Mouse (Mus musculus): Measurements from ENCODE around the gene Syce3.
A peak's percentile ranks its signal among the peaks of the same experiment; 100 is the strongest.

Gene Syce3

DNA sequence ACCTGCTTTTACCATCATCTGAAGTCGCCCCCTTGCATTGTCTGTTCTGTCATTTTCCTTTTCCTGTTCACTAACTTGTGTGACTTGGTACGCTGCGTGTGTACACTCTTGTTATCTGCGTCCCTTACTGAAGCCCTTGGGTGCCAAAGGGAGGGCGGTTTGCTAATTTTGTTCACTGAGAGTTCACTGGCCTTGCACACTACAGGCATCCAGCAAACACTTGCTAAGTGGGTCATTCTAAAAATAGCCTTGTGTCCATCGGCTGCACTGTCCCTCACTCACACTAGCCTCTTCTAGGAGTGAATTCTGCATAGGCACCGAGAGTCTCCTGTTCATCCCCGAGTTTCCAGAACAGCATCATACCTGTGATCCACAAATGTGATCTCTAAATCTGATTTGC lies 5.0 kb upstream of the Syce3 start:
- DNase-seq = no peak

DNA sequence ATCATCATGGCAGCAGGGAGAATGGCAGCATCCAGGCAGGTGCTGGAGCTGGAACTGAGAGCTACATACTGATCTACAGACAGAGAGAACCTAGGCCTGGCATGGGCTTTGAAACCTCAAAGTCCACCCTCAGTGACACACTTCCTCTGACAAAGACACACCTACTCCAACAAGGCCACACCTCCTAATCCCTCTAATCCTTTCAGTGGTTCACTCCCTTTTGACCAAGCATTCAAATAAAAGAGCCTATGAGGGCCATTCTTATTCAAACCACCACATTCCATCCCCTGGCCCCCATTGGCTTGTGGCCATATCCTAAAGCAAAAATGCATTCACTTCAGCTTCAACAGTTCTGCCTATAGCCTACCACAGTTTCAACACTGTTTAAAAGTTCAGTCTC lies 3.6 kb downstream of the Syce3 start:
- DNase-seq = no peak

DNA sequence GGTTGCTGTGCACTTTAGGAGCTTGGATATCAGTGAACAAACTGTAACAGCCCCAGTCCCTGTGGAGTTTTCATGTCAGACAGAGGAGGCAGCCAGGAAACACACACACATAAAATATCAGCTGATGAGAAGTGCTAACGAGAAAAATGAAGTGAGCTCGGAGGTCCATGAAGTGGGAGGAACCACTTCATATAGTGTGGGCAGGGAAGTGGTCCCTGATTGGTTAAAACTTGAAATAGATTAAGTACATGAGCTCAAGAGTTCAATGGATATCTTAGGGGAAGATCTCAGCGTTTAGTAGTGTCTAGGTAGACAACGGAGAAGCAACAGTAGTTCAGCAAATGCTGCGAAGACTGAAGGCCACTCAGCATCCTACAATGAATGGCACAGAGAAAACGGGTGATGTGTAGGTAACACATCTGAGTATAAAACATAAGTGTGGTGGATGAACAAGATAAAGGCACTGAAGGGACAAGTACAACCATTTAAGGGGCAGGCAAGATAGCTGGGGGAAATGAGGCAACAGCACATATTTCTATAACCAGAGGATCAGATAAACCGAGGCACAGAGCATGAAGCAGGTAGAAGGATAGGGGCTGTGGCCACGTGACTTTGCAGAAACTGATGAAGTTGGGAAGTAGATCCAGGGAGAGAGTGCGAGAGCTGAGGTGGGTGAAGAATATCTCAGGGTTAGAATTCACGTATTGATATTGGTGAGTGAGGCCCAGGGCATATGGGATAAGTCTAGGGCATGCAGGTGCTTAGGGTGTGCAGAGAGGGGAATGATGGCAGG lies 5.3 kb downstream of the Syce3 start:
- no peak for DNase-seq

DNA sequence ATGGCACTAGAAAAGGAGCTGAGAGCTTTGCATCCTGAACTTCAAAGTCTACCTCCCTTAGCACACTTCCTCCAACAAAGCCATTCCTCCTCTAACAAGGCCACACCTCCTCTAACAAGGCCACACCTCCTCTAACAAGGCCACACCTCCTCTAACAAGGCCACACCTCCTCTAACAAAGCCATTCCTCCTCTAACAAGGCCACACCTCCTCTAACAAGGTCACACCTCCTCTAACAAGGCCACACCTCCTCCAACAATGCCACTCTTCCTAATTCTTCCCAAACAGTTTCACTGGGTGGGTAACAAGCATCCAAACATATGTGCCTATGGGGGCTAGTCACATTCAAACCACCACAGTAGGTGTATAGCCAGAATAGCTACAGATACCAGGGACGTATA lies 7.8 kb downstream of the Syce3 start:
- no peak for DNase-seq

DNA sequence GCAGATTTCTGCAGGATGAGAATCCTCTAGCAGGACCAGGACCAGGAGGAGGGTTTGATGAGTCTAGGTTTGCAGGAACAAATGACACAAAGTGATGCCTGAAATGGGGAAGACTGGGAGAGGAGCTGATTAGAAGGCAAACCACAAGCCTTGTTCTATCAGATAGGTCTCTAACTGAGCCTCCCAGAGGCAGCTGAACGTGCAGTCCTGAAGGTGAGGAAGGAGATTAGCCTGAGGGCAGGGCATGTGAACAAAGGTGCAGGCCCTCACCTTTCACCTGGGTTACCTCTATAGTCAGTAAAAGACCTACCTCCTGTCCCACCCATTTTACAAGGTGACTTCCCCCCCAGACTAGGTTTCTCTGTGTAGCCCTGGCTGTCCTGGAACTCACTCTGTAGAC lies 10.6 kb downstream of the Syce3 start:
- no peak for DNase-seq

DNA sequence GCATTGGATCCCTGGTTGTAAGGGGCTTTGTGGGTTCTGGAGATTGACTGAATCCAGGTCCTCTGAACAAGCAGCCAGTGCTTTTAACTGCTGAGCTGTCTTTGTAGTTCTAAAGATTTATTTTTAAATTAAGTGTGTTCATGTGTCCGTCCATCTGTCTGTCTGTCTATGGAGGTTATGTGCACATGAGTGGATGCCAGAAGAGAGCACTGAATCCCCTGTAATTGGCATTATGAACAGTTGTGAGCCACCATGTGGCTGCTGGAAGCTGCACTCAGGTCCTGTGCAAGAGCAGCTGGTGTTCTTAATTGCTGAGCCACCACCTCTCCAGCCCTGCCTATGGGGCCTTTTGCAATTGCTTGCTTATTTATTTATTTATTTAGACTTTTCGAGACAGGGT lies 12.2 kb downstream of the Syce3 start:
- DNase-seq = no peak

DNA sequence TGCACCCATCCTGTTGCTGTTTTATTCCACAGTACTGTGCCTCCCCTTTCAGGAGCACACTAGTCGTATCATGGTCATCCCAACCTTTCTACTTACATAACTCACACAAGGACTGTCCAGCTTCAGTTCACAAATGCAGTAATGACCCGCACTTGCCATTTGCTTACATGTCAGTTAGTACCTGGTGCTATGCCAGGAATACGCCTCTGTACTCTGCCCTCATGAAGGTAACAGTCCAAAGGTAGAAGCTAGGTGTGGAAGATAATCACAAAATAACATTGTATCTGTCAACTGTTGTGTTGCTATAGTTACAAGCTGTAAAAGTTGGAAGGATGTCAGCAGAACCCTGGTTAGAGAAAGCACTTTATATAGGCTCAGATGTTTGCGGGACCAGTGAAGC lies 13.4 kb downstream of the Syce3 start:
- DNase-seq = peak; percentile 38

DNA sequence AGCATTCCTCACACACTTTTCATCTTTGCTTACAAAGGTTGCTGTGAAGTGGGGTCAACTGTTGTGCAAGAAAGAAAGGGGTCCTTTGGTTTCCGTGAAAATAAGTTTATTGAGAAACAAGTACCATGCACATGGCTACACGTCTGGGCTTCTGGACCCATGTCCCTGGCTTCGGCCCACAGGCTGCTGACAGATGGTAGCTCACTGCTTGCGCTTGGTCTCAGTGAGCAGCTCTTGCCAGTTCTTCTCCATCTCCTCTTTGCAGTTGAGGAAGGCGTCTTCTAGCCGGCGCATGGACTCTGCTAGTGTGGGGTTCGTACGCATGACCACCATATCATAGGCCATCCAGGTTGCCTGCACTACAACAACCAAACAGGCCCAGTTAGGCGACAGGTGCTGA lies 20.2 kb downstream of the Syce3 start:
- DNase-seq = no peak

DNA sequence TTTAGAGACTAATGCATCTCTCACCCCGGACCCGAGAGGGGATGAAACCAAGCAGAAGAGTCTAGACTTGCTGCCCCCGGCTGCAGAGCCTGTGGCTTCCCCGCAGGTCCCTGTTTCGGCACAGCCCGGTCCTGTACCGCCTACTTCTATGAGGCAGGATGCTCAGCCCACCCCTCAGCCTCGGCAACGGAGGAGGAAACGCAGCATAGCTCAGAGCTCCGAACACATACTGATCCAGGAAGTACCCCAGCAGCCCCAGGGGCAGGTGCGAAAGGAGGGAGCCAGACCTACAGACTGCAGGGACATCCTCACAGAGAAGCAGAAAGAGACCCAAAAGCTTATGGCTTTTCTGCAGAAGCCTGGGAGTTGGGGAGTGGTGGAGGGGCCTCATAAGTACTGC lies 23.2 kb downstream of the Syce3 start:
- DNase-seq = no peak

DNA sequence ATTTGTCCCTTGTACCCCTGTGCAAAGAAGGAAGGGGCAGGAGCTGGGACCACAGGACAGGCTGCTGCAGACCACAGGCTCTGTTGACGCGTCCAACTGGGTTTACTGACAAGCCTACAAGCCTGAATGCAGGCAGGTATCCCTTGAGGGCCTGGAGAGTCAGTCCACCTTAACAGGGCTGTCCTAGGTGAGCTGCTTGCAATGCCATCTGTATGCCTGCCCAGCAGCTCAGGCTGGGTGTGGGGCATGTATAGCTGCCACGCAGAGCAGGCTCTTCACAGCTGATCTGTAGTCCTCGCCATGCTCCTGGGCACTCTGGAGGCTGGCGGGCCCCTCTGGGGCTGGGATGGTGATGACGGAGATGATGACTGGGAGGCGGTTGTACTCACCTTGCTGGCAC lies 25.7 kb downstream of the Syce3 start, which contains the start of gene Klhdc7b:
TSS of gene Klhdc7b (plus strand) at position 301 of the 400 bp plus-strand sequence.
- DNase-seq = no peak

DNA sequence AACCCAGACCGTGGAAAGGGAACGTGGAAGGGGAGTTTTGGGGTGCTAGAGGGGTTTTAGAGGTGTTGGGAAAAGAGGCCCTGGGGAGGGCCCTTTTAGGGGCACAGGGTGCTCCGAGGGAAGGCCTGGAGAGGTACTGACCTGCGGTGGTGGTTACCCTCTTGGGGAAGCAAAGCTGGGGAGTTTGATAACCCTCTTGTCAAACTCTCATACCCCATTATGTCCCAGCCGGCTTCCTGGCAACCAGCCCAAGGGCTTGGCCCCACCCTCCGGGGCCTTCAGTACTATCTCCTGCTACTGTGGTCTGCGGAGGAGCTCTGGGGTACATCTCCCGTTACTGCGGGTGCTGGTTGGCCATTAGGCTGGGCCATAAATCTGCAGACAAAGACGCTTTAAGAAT lies 30.9 kb downstream of the Syce3 start:
- DNase-seq = no peak

DNA sequence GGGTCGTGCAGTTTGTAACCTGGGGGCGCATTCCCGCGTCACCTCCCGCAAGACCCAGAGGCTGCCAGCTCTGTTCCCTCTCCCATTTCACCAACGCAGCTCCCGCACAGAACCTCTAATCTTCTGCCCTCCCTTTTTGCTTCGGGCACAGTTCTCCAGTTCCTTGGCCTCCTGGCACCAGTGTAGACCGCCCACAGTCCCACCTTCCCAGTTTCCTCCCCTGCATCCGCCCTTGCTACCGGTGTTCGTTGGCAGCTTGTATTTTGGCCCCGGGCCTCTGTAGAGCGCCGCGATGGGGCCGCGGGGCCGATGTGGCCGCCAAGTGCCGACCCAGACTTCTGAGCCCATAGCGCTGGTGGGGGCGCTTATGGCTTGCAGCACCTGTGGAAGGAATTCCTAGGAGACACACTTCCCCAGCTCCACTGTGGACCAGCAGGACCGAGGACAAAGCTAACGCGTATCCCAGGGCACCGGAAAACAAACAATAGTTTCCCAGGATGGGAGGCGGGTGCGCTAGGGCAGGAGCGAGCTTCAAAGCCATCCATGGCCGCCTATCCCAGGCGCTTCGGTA lies 31.4 kb downstream of the Syce3 start, which contains the start of gene Odf3b:
TSS of gene Odf3b (minus strand) at position 452 of the 571 bp plus-strand sequence.
- DNase-seq = peak; percentile 53

DNA sequence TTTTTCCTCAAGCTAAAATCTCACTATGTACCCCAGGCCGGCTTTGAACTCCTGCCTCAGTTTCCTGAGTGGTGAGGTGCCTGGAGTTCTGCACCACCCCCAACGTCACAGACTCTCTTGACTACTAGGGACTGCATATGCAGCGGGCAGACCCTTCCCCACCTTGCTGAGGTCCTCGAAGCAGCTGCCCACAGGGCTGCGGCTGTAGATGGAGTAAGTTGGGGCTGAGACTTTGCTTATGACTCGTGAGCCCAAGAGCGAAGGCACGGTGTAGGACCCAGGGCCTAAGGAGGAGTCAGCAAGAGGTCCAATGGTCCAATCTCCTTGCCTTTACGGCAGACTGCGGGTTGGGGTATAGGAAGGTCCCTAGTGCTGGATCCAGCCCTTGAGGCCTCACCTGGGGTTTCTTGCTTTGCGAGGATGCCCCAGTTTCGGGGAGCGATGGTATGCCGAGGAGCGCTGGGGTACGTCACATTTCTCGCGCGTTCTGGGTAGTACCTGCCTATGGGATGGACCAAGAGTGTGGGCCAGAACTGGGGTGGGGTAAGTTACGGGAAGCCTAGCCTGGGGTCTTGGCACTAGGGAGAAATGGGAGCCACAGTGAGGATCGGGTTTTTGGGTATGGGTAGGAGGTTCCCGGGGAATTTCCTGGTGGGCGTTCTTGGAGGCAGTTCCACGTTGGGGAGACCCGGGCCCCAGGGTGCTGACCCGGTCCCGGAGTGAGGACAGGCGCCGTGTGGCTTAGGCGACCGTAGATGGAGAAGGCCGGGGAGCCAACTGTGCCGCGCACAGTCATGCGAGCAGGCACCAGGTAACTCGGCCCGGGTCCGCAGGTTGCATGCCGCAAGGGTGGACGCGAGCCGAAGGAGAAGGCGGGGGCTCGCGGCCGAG lies 32.1 kb downstream of the Syce3 start:
- no peak for DNase-seq

DNA sequence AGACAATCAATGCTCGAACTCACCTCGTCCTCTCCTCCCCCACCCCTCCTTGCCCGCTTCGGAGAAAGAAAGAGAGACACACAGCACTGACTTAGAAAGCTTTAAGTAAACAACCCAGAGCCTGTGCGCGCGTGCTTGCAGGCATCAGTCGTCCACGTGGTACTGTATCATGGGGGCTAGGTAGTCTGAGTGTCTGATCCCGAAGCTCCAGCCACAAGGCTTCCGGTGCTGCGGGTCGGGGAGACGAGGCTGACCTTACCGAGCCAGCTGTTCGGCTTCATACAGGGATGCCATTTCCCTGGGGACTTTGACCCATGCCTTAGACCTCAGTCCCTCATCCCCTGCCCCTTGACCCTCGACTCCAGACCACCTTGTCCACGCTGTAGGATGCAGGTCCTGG lies 32.9 kb downstream of the Syce3 start:
- no peak for DNase-seq

DNA sequence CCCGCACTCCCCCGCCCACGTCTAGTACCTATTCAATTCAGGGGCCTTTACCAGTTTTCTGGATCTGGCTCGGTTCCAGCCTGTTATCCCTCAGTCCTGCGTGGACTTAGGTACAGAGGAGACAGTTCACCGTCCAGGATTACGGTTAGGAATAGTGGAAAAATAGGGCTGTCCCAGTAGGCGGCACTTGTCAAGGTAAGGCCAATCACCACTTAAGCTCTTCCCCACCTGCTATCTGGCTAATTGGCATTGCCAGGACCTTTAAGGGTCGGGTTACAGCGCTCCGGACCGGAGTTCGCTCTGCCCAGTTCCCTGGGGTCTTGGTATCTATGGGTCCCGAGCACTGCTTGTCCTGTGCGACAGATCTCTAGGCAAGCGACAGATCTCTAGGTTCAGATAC lies 33.3 kb downstream of the Syce3 start, which contains the start of gene Tymp:
TSS of gene Tymp (minus strand) at position 83 of the 400 bp plus-strand sequence.
- DNase-seq = no peak

DNA sequence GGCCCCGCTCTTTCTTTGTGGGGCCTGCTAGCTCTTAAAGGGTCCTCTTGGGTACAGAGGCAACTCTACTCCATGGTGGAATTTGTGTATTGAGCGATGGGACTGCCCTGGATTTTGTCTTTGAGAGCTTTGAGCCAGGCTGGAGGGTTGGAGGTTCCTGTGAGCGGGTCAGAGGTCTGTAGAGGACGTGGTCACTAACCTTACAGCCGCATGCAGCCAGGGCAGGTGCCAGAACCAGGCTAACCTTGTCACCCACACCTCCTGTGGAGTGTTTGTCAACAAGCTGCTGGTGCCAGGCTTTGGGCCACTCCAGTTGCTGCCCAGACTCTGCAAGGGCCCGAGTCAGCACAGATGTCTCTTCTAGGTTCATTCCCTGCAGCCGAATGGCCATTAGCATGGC lies 34.3 kb downstream of the Syce3 start:
- DNase-seq = no peak

DNA sequence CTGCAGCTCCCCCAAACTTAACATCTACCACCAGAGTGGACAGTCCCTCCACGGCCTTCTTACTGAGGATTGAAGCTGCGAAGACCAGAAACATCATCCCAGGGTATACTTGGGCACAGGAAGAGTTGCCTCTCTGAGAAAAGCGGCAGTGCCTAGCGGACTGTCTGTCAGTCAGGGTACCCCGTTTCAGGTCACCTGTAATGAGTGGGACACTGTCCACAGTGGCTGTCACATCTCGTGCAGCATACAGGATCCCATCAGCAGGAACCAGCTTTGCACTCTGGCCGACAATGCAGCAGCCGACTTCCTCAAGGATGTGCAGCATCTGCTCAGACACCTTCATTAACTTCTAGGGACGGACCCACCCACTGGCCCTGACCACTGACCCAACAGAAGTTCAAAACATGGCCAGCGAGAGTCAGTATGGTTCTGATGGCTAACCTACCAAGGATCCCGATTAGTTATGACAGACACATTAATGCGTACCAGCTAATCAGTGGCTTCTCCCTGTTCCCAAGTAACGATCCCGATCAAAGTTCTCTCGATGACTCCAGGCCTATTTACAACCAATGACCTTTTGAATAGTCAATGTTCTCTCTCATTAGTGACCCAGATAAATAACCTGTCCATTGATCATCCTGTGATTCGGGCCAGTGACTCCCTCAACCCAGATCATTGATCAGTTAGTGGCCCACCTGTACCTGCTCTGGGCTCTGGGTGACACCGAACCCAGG lies 35.3 kb downstream of the Syce3 start:
- no peak for DNase-seq

DNA sequence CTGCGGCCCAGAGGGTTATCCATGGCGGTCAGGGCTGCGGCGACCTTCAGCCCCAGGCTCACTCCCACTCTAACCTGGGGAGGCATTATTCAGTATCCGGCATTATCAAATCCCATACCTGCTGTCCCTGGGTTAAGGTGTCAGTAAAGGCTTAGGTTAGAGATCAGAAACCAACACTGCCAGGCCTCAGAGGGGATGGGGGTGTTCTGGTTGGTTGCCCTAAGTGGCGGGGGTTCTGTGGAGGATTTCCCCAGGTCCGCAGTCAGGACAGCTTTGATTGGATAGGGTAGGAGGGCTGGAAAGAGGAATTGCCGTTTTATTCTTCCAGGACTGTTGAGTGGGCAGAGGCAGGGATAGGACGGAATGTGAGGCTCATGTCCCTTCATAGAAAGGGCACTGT lies 36.0 kb downstream of the Syce3 start:
- no peak for DNase-seq

DNA sequence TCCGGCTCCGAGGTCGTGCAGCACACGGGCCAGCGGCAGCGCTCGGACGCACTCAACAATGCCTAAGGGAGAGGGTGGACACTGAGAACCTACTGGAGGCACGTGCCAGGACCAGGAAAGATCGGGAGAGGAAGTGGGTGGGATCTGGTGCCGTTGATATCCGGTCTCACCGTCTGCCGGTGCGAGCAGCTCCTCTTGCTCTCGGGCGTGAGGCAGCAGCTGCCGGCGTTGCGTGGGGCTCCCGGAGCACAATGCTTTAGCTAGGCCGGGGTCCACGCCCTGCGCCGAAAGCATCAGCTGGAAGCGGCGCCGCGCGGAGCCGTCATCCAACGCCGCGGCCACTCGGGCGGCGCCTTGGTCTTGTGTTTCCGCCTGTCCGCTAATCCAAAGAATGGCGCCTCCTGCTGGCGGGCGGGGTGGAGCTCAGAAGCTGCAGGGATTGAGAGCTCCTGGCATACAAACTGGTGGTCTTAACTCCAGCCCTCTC lies 36.5 kb downstream of the Syce3 start, which contains the start of gene Sco2:
TSS of gene Sco2 (minus strand) at position 85 of the 487 bp plus-strand sequence.
- DNase-seq = peak; percentile 93

DNA sequence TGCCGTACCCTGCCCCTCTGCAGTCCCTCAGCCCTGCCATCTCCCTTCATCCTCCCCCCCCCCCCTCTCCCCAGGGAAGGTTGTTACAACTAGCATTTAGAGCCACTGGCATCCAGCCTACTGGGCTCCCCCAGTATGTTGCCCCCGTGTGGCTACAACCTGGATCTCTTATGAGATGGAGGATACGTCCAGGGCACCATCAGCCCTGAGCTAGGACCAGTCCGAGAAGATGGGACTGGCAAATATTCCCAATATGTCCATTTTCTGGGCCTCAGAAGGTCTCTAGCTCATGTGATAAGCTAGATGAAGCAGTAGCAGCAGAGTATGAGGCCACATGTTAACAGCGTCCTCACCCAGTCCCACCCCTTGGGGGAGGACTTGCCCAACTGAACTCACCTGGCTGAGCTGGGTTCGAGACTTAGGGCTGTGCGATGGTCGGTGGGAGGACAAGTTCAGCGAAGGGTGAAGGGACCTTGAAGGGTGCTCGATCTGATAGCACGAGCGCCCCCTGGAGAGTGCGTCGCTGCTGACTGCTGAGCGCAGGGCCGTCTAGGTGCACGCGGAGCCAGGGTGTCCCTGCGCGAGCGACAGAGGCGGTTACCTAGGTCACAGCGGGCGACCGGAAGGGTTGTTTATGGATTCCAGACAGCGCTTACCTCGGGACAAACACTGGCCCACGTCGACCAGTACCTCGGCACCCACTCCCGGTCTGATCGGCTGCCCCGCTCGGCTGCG lies 37.1 kb downstream of the Syce3 start:
- DNase-seq = peak; percentile 91

DNA sequence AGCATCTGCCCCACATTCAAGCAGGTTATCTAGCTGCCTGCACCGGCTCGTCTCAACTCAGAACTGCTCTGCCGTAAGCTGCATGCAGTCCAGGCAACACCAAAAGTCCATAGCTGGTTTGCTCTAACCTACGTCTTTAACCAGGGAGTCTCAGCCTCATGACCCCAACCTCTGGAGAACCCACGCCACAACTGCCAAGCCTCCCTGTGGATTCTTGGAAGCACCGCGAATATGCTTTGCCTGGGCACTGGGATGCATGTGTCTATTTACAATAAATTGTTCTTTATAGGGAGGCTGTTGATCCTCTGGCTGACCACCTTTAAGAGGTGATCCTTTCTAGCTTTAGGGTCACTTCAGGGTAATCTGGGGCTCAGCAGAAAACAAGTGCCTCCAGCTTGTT lies 37.8 kb downstream of the Syce3 start:
- no peak for DNase-seq

DNA sequence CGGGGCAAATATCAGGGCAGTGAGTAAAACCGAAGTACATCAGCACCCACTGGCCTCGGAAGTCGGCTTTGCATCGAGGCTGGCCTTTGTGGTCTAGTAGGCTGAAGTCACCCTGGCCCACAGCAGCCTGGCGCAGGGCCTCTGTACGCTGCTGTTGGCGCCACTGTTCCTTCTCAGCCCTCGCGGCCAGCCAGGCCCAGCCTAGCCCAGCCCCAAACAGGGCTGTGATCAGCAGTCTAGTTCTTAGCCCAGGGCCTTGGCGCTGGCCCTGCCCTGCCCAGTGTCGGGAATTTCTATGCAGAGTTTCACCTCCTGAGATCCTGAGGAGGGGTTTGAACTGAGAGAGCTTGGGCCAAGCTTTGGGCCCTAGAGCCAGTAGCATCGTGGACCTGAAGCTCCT lies 38.2 kb downstream of the Syce3 start:
- no peak for DNase-seq

All from kidney, postnatal 14 days (tissue).